Mouse (Mus musculus) adrenal gland (tissue): ENCODE measurements around the gene Hras.

Source experiments
- intact Hi-C: fragments of 180-260 bp; cut with DNase I; formaldehyde crosslinking; loops from one replicate; pipeline ENCODE4 v1.15.1; 2025
- long read RNA-seq, 2 experiments: library from polyadenylated mRNA; unstranded; transcript quantifications; one replicate each; pipeline ENCODE4 v2.0.0; 2020; ENCODE audit warnings: borderline replicate concordance in 1 of 2; ENCODE audit not compliant: insufficient replicate concordance in 1 of 2

Gene Hras
- long read RNA-seq, experiment 1, transcript Hras-201 (6 exons, 2,828 nt): major isoform, 9 of 15 reads
- long read RNA-seq, experiment 1, partial matches to known transcripts: 0 of 15 reads
- long read RNA-seq, experiment 1, other reads (novel, unspliced or antisense): 0 of 15 reads
- long read RNA-seq, experiment 2, transcript Hras-202 (5 exons, 1,199 nt): minor isoform, 11 of 40 reads
- long read RNA-seq, experiment 2, transcript Hras-201 (6 exons, 2,828 nt): major isoform, 21 of 40 reads
- long read RNA-seq, experiment 2, partial matches to known transcripts: 2 of 40 reads
- long read RNA-seq, experiment 2, other reads (novel, unspliced or antisense): 6 of 40 reads

DNA sequence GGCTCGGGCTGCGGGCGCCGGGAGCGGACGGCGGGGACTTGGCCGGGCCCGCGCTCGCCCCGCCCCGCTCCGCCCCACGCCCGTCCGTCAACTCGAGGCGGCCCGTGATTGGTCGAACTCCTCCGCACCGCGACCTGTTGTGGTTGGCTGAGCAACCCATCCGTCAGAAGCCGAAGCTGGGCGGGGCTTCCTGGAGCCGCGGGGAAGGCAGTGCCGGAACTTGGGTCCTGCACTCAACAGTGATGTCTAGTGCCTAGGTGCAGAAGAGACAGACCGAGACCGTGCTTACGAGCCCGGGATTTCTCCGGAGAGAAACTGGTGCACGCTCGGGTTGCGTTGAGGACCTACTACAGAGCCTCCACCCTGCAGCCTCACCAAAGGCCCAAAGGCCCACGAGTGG is at the start of gene Hras, which contains the start of gene Lrrc56:
Gene Hras, minus strand, starts transcription at position 58 of the 400 bp plus-strand sequence.
Gene Lrrc56, plus strand, starts transcription at position 210 of the 400 bp plus-strand sequence.
- intact Hi-C loops: no loop called here

- intact Hi-C loops: no loop called here
These were observed 37.7 kb upstream of the Hras start for GRCm38 (mm10) chr7:141231551-141231950.

- intact Hi-C loops: no loop called here
These were observed 37.3 kb upstream of the Hras start for GRCm38 (mm10) chr7:141231111-141231510.

DNA sequence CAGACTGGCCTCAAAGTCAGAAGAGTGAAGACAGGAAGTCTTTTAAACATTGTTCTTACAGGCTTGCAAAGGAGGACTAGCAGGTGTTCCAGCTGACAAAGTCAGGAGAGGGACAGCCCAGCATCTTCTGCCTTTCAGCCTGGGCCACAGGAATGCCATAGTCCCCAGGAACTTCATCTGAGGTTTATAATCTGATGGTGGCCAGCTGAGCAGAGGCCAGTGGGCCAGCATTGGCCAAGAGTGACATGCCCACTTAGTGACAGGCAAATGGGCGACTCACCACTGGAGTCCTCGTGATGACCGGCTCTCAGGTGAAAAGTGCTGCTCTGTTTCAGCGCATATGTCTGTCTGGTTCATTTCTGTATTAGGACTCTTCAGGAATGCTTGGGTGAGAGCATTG is 36.8 kb upstream of the Hras start:
- intact Hi-C loops: no loop called here

GRCm38 (mm10) chr7:141229702-141230101 is 35.9 kb upstream of the Hras start:
- intact Hi-C loops: loop anchor here (5.0 kb wide), 1 partner anchor 133 kb away; no protein-coding TSS in a partner anchor

DNA sequence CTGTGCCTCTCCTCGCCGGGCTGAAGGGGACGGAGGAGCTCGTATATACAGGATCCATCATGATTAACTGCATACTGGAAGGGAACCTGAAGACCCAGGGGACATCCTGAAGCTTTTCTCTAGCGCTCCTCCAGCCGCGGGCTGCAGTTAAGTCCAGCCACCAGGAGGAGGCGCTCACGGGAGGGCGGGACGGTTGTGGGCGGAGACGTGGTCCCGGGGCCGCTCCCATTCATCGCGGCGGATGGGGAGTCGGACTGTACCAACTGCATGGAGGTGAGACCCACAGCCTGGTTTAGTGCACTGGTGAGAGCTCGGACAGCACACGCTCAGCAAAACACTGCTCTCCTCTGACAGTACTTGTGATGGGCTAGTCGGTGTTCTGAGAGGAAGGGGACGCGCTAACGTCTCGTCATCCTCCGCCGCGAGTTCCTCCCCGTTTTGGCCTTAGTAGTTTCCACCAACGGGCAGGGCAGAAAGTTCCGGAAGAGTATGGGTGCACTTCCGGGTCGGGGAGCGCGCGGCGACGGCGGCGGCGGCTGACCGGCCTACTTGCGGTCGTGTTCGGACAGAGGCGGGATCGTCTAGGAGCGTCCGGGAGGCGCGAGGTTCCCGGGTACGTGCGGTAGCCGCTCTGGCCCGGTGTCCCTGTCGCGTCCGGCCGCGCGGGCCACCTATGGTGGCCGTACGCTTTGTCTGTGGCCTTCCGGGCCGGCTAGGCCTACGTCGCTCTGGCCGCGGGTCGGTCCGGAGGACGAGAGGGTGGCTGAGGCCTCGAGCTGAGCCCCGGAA is 34.7 kb upstream of the Hras start, which contains the start of gene Phrf1:
Gene Phrf1, plus strand, starts transcription at position 506 of the 789 bp plus-strand sequence.
- intact Hi-C loops: loop anchor here (5.0 kb wide), 1 partner anchor 134 kb away; no protein-coding TSS in a partner anchor

GRCm38 (mm10) chr7:141227796-141228195 is 34.0 kb upstream of the Hras start:
- intact Hi-C loops: loop anchor here (5.0 kb wide), 1 partner anchor 135 kb away; no protein-coding TSS in a partner anchor

- intact Hi-C loops: loop anchor here (5.0 kb wide), 1 partner anchor 136 kb away; no protein-coding TSS in a partner anchor
These were observed 32.7 kb upstream of the Hras start for GRCm38 (mm10) chr7:141226535-141226934.

DNA sequence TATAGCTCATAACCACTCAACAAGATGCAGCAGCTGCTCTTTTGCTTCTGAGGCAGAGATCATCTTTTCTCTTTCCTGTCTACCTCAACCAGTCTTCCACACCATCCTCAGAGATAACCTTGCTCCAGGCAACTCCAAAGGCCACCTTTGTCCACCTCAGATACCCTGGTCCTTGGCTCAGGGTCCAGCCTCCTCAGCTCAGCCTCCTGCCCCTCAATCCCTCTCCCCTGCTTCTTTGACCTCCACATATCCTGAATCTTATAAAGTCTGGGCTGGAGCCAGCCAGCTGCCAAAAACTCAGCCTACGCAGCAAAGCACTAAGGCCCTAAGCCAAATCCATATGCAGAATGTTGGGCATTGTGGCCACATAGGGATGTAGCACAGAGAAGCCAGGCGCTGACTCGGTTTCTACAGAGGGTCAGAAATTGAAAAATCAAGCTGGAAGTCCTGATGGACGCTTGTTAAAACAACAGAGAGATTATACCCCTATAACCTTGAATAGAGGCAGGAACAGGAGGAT is 29.0 kb upstream of the Hras start:
- intact Hi-C loops: no loop called here

- intact Hi-C loops: no loop called here
These were observed 28.3 kb upstream of the Hras start for GRCm38 (mm10) chr7:141222126-141222467.

DNA sequence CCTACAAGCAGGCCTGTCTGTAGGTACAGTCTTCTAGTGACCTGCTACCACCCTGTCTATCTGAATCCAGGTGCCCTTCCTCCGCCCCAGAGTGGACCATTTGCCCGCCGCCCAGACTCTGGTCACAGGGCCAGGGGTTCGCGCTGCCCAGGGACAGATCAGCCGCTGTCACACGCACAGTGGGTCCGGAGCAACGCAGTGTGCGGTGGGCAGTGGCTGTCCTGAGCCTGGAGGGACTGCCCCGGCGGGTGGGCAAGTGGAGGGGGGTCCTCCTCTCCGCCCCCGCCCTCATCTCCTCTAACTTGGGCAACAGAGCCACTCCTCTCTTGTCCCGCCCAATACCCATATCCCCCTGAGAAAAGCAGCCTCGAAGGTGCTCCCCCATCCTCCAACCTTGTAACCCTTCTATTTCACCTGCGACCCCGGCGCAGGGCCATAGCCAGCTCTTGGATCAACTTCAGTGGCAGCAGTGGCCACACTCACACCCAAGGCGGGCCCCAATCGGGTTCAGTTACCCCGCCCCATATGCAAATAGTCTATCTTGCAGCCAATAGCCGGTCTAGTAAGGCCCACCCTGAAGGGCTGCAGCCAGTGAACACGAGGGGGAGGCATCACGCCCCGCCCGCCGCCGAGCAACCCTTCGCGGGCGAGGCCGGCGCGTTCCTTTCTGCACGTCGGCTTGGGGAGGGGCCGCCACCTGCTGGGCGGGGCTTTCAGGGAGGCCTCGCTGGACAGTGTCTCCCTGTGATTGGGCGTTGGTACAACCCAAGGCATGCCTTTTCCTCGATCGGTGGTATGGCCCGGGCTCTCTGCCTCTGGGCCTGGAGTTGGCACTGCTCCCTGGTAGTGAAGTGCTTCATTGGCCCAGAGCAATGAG is 27.7 kb upstream of the Hras start:
- intact Hi-C loops: no loop called here

GRCm38 (mm10) chr7:141220377-141220776 is 26.6 kb upstream of the Hras start:
- intact Hi-C loops: no loop called here

DNA sequence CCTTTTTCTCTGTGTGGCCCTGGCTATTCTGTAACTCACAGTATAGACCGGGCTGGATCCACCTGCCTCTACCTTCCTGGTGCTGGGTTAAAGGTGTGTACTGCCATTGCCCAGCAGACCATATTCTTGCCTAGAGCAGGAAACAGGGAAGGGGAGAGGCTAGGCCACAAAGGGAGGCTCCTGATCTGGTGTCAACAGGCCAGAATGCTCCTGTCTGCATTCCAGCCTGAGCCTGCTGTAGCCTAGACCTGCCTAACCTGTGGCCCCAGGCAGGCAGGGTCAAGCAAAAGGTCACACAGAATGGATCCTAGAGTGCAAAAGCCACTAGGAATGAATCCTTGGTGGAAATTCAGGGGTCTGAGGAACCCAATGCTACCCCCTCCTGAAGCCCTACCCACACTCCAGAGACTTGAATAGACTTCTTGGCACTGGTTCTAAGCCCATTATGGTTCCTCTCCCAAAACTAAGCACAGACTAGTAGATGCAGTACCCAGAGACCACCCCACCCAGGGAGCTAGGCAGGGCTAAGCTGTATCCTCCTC is 25.8 kb upstream of the Hras start:
- intact Hi-C loops: no loop called here

DNA sequence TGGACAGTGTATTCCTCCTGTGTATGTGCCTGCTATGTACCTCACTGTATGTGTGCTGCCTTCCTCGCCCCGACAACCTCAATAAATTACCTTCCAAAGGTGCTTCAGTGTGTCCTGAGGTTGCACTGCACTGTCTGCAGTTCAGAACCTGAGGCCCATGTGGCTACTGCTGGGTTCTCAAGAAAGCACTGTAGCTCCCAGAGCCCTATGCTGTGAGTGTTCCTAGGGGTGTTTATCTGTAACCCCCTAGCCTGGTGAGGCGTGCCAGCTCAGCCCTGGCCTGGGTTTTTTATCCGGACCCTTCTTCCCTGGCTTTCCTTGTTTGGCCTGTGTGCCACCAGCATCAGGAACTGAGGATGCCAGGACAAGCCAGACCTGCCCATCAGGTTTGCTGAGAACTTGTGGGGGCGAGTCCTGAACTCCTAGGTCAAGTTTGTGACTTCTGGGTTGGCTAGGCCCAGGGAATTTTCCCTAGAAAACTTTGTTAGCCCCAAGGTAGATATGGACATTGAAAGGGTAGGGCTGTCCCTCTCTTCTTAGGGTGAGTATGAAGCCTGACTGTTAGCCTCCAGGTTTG is 24.8 kb upstream of the Hras start:
- intact Hi-C loops: no loop called here

GRCm38 (mm10) chr7:141218141-141218540 is 24.3 kb upstream of the Hras start:
- intact Hi-C loops: no loop called here

GRCm38 (mm10) chr7:141217343-141218013 is 23.7 kb upstream of the Hras start:
- intact Hi-C loops: no loop called here

GRCm38 (mm10) chr7:141216894-141217293 is 23.1 kb upstream of the Hras start:
- intact Hi-C loops: no loop called here

DNA sequence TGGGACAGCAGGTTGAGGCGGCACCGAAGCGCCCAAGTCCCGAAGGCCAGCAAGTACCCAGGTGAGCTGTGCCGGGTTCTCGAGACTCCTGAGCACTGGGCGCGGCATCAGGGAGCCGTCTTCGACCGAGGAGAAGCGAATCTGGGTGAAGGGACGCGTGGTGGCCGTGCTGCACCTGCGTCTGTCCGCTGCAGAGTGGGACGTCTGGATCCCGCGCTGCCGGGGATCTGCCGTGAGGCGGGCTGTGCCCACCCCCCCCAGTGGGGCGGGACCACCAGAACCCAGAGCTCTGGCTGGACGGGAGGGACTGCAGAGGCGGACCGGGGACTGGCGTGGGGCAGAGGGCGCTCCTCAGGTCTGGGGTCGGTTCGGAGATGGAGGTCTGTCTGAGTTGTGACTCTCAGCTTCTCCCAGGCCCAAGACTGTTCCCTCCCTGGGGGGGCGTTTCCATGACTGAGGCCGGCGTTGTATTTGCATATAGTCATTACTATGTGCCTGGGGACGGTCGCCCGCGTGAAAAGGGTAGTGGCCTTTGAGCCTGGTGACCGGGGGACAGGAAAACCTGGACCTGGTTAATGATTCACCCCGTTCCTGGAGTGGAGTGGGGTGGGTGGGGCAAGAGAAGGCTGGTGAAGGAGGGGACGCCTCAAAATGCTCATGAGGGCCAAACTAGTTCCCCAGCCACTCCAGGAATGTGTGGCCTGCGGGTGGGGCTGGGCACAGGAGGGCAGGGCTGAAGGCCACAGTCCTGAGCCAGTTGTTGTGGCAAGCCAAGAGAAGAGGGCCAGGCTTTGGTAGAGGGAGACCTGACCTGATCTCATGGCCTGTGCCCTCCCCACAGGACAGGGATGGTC is 22.3 kb upstream of the Hras start:
- intact Hi-C loops: no loop called here
